Mouse (Mus musculus): ENCODE measurements around the gene Dnajc13.

GRCm38 (mm10) chr9:104107482-104107881 is 155.2 kb downstream of the Dnajc13 start:
- TF ChIP-seq EP300 (optimal IDR thresholded peaks at IDR 0.05) (no peak), CTCF (IDR thresholded peaks at IDR 0.05; ENCODE audit: low read depth) (no peak)
